Mouse (Mus musculus): ENCODE data around the gene Celsr1. TPM values are rescaled to one million over a fixed set of nuclear protein-coding genes. Genes with fewer than 3 reads are reported as not detected.

The Celsr1 gene
- polyA plus RNA-seq, 1 experiment = not detected

GRCm38 (mm10) chr15:86015026-86015425 is 18.6 kb downstream of the Celsr1 start:
- Histone ChIP-seq H3K27ac (ENCODE audit: insufficient read depth, low read depth, low read length) (no peak overlapping the region), H3K4me3 (ENCODE audit: insufficient read depth, low read depth, low read length) (no peak overlapping the region), H3K4me1 (ENCODE audit: control insufficient read depth, insufficient read depth, low read length) (peaks cover 13% of the 10 kb centered on the region)
- WGBS = 75% methylated on average over 7 of the region's 7 CpGs
- TF ChIP-seq CTCF (IDR thresholded peaks at IDR 0.05; ENCODE audit: insufficient read depth, low read depth, low read length) (no peak), POLR2A (IDR thresholded peaks at IDR 0.05; ENCODE audit: insufficient read depth, low read depth, low read length) (no peak)

- peaks cover 13% of the 10 kb centered on the region for H3K4me1 ChIP-seq (ENCODE audit: control insufficient read depth, insufficient read depth, low read length)
- no peak overlapping the region for H3K27ac ChIP-seq (ENCODE audit: insufficient read depth, low read depth, low read length)
- 66% methylated on average over 10 of the region's 10 CpGs for WGBS
- no peak overlapping the region for H3K4me3 ChIP-seq (ENCODE audit: insufficient read depth, low read depth, low read length)
- TF ChIP-seq POLR2A (IDR thresholded peaks at IDR 0.05; ENCODE audit: insufficient read depth, low read depth, low read length) (no peak), CTCF (IDR thresholded peaks at IDR 0.05; ENCODE audit: insufficient read depth, low read depth, low read length) (no peak)
Measured at GRCm38 (mm10) chr15:86013656-86014055, 19.9 kb downstream of the Celsr1 start.

GRCm38 (mm10) chr15:86013130-86013529 is 20.4 kb downstream of the Celsr1 start:
- H3K4me3 ChIP-seq (ENCODE audit: insufficient read depth, low read depth, low read length) = no peak overlapping the region
- peaks cover 13% of the 10 kb centered on the region for H3K4me1 ChIP-seq (ENCODE audit: control insufficient read depth, insufficient read depth, low read length)
- WGBS = 48% methylated on average over 2 of the region's 2 CpGs
- TF ChIP-seq CTCF (IDR thresholded peaks at IDR 0.05; ENCODE audit: insufficient read depth, low read depth, low read length) (no peak), POLR2A (IDR thresholded peaks at IDR 0.05; ENCODE audit: insufficient read depth, low read depth, low read length) (no peak)
- no peak overlapping the region for H3K27ac ChIP-seq (ENCODE audit: insufficient read depth, low read depth, low read length)

GRCm38 (mm10) chr15:86007690-86008121 is 25.9 kb downstream of the Celsr1 start:
- TF ChIP-seq POLR2A (IDR thresholded peaks at IDR 0.05; ENCODE audit: insufficient read depth, low read depth, low read length) = no peak
- TF ChIP-seq CTCF (IDR thresholded peaks at IDR 0.05; ENCODE audit: insufficient read depth, low read depth, low read length) = no peak
- no peak overlapping the region for H3K4me3 ChIP-seq (ENCODE audit: insufficient read depth, low read depth, low read length)
- peaks cover 9% of the 10 kb centered on the region for H3K4me1 ChIP-seq (ENCODE audit: control insufficient read depth, insufficient read depth, low read length)
- no peak overlapping the region for H3K27ac ChIP-seq (ENCODE audit: insufficient read depth, low read depth, low read length)
- WGBS = 41% methylated on average over 6 of the region's 6 CpGs

- no peak overlapping the region for H3K4me3 ChIP-seq (ENCODE audit: insufficient read depth, low read depth, low read length)
- WGBS = 49% methylated on average over 11 of the region's 11 CpGs
- H3K4me1 ChIP-seq (ENCODE audit: control insufficient read depth, insufficient read depth, low read length) = peaks cover 13% of the 10 kb centered on the region
- TF ChIP-seq POLR2A (IDR thresholded peaks at IDR 0.05; ENCODE audit: insufficient read depth, low read depth, low read length) = no peak
- TF ChIP-seq CTCF (IDR thresholded peaks at IDR 0.05; ENCODE audit: insufficient read depth, low read depth, low read length) = no peak
- no peak overlapping the region for H3K27ac ChIP-seq (ENCODE audit: insufficient read depth, low read depth, low read length)
Measured at GRCm38 (mm10) chr15:86005691-86006525, 27.7 kb downstream of the Celsr1 start.

- no peak overlapping the region for H3K27ac ChIP-seq (ENCODE audit: insufficient read depth, low read depth, low read length)
- 94% methylated on average over 3 of the region's 3 CpGs for WGBS
- TF ChIP-seq POLR2A (IDR thresholded peaks at IDR 0.05; ENCODE audit: insufficient read depth, low read depth, low read length) = no peak
- TF ChIP-seq CTCF (IDR thresholded peaks at IDR 0.05; ENCODE audit: insufficient read depth, low read depth, low read length) = no peak
- peaks cover 18% of the 10 kb centered on the region for H3K4me1 ChIP-seq (ENCODE audit: control insufficient read depth, insufficient read depth, low read length)
- no peak overlapping the region for H3K4me3 ChIP-seq (ENCODE audit: insufficient read depth, low read depth, low read length)
Measured at GRCm38 (mm10) chr15:86004048-86004447, 29.5 kb downstream of the Celsr1 start.

GRCm38 (mm10) chr15:86000706-86001292 is 32.8 kb downstream of the Celsr1 start:
- H3K4me3 ChIP-seq (ENCODE audit: insufficient read depth, low read depth, low read length) = no peak overlapping the region
- 36% methylated on average over 5 of the region's 5 CpGs for WGBS
- H3K4me1 ChIP-seq (ENCODE audit: control insufficient read depth, insufficient read depth, low read length) = peaks cover 13% of the 10 kb centered on the region
- H3K27ac ChIP-seq (ENCODE audit: insufficient read depth, low read depth, low read length) = peak overlapping the region; percentile 8; the same call in 1 of the 2 replicates
- TF ChIP-seq POLR2A (IDR thresholded peaks at IDR 0.05; ENCODE audit: insufficient read depth, low read depth, low read length) (no peak), CTCF (IDR thresholded peaks at IDR 0.05; ENCODE audit: insufficient read depth, low read depth, low read length) (no peak)

- Histone ChIP-seq H3K4me1 (ENCODE audit: control insufficient read depth, insufficient read depth, low read length) (peaks cover 21% of the 10 kb centered on the region), H3K4me3 (ENCODE audit: insufficient read depth, low read depth, low read length) (no peak overlapping the region), H3K27ac (ENCODE audit: insufficient read depth, low read depth, low read length) (no peak overlapping the region)
- TF ChIP-seq POLR2A (IDR thresholded peaks at IDR 0.05; ENCODE audit: insufficient read depth, low read depth, low read length) = no peak
- TF ChIP-seq CTCF (IDR thresholded peaks at IDR 0.05; ENCODE audit: insufficient read depth, low read depth, low read length) = no peak
- WGBS = 90% methylated on average over 4 of the region's 4 CpGs
Measured at GRCm38 (mm10) chr15:85998525-85999230, 34.9 kb downstream of the Celsr1 start.

All from olfactory bulb, adult 2 months (tissue).